Mouse (Mus musculus): ENCODE results near the gene Etv2. TPM values are rescaled to one million over a fixed set of nuclear protein-coding genes. Genes with fewer than 3 reads are reported as not detected.

Gene Etv2
- polyA plus RNA-seq, 1 experiment from 2014 or later, result not detected

DNA sequence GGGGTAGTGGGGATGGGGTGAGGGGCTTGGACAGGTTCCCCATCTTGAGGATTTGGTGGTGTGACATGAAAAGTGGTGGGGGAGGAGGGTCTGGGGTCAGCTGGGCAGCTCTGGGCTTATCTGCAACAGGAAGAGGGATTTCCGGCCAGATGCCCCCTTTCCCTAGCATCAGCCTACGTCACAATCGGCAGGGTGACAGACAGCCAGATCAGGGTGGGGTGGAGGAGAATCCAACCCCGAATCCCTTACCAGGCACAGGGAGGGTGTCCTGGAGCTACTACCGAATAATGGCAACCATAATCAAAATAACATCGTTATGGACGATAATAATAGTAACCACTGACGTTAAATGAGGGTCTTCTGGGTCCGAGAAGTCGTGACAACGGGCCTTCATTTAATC lies 743 bp upstream of the Etv2 start:
- WGBS (ENCODE audit: insufficient replicate concordance), result 19% methylated on average over 11 of the region's 11 CpGs
- no peak for ATAC-seq (ENCODE audit: insufficient read depth)
- H3K36me3 ChIP-seq (replicated peaks), result peaks cover 12% of the 10 kb centered on the region
- peaks cover 72% of the 10 kb centered on the region for H3K27me3 ChIP-seq
- no peaks in the 10 kb centered on the region for H3K9me3 ChIP-seq (replicated peaks)
- peaks cover 13% of the 10 kb centered on the region for H3K4me1 ChIP-seq (replicated peaks)
- no peak overlapping the region for H3K4me3 ChIP-seq (replicated peaks)
- H3K4me2 ChIP-seq, result no peak overlapping the region
- H3K9ac ChIP-seq, result no peak overlapping the region
- no peak overlapping the region for H3K27ac ChIP-seq (replicated peaks)

DNA sequence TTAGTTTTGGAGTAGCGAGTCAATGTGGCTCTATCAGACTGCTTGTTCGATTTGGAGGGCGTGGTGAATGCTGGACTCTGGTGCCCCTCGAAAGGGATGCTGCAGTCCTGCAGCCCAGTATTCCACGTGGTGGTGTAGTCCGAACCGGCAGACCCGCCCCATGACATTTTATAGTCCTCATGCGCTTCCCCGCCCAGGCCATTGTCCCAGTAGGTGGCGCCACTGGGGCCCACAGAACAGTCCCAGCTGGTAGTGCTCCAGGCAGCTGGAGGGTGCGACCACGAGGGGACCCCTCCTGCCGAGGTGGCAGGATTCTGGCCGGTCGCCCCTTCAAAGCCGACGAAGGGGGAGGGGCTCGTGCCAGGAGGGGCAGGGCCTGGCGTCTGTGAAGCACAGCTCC lies 1.0 kb downstream of the Etv2 start:
- 2% methylated on average over 20 of the region's 20 CpGs for WGBS (ENCODE audit: insufficient replicate concordance)
- ATAC-seq (ENCODE audit: insufficient read depth), result 0 out of 2 replicates have a peak, but pooled peaks have one; percentile 34
- no peak overlapping the region; the same call in 1 of the 2 replicates for H3K4me3 ChIP-seq (replicated peaks)

DNA sequence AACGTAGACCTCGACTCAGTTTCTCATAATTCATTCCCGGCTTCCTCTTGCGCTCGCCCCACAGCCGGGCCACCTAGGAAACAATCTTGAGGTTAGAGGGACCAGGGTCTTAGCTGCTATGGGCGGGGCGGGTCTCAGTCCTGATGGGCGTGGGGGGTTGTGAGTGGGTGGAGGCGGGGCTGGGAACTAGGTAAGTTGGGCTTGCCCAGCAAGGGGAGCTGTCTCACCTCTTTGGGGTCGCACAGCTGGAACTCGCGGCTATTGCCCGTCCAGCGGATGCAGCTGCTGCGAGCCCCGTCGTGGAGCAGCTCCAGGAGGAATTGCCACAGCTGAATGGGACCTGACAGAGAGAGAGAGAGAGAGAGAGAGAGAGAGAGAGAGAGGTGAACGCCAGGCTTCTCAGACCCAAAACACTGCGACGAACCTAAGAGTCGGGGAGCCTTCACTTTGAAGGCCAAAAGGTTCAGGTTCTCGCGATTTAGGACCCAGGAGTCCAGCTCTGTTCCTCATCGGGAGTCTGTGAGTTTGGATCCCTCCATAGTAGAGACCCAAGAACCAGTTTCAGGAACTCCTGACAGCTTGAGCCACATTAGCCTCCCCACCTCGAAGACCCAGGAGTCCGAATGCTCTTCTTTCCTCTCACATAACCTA lies 1.8 kb downstream of the Etv2 start:
- Histone ChIP-seq H3K36me3 (replicated peaks) (no peaks in the 10 kb centered on the region), H3K27me3 (peaks cover 95% of the 10 kb centered on the region), H3K4me2 (no peak overlapping the region; the same call in 1 of the 2 replicates), H3K9me3 (replicated peaks) (no peaks in the 10 kb centered on the region), H3K4me3 (replicated peaks) (no peak overlapping the region), H3K9ac (no peak overlapping the region), H3K4me1 (replicated peaks) (peaks cover 13% of the 10 kb centered on the region), H3K27ac (replicated peaks) (no peak overlapping the region)
- no peak for ATAC-seq (ENCODE audit: insufficient read depth)
- WGBS (ENCODE audit: insufficient replicate concordance), result 18% methylated on average over 27 of the region's 27 CpGs

More for the DNA sequence above, 1.0 kb downstream of the Etv2 start:
- peaks cover 13% of the 10 kb centered on the region for H3K4me1 ChIP-seq (replicated peaks)
- no peak overlapping the region for H3K9ac ChIP-seq
- H3K9me3 ChIP-seq (replicated peaks), result no peaks in the 10 kb centered on the region
- H3K4me2 ChIP-seq, result peak overlapping the region; percentile 51
- no peak overlapping the region for H3K27ac ChIP-seq (replicated peaks)
- no peaks in the 10 kb centered on the region for H3K36me3 ChIP-seq (replicated peaks)
- peaks cover 89% of the 10 kb centered on the region for H3K27me3 ChIP-seq

DNA sequence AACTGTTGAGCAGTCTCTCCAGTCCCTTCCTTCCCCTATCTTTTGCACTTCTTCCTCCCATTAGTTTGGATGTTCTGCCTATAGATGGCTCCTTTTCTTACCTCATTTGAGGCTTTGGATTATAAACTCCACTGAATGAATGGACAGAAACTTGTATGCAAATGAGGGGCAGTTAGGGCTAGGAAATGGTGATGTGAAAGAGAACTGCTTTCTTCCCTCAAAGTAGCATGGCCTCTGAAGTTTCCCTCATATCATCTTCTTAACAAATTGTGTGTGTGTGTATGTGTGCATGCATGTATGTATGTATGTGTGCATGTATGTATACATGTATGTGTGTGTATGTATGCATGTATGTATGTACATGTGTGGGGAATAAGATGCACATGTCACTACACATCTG lies 6.6 kb downstream of the Etv2 start:
- Histone ChIP-seq H3K4me2 (no peak overlapping the region), H3K27ac (replicated peaks) (no peak overlapping the region), H3K27me3 (peaks cover 56% of the 10 kb centered on the region), H3K9me3 (replicated peaks) (no peaks in the 10 kb centered on the region), H3K36me3 (replicated peaks) (peaks cover 6% of the 10 kb centered on the region), H3K4me1 (replicated peaks) (peaks cover 22% of the 10 kb centered on the region), H3K4me3 (replicated peaks) (no peak overlapping the region), H3K9ac (no peak overlapping the region)
- no peak for ATAC-seq (ENCODE audit: insufficient read depth)

DNA sequence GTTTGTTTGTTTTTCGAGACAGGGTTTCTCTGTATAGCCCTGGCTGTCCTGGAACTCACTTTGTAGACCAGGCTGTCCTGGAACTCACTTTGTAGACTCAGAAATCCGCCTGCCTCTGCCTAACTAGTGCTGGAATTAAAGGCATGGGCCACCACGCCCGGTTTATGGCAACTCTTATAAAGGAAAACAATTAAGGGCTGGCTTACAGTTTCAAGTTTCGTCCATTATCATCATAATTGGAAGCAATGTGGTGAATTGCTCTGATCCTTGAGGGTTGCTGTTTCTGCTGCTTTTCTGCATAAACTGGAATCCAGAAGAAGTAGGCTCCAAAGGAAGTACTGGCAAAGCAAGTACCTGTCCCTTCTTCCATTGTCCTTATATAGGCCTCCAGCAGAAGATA lies 9.0 kb downstream of the Etv2 start:
- peaks cover 30% of the 10 kb centered on the region for H3K36me3 ChIP-seq (replicated peaks)
- no peak overlapping the region for H3K4me3 ChIP-seq (replicated peaks)
- ATAC-seq (ENCODE audit: insufficient read depth), result no peak
- H3K4me1 ChIP-seq (replicated peaks), result peaks cover 29% of the 10 kb centered on the region
- no peak overlapping the region; the same call in 1 of the 2 replicates for H3K9ac ChIP-seq
- peaks cover 33% of the 10 kb centered on the region for H3K27me3 ChIP-seq
- H3K4me2 ChIP-seq, result peak overlapping the region; percentile 81
- 76% methylated on average over 5 of the region's 5 CpGs for WGBS (ENCODE audit: insufficient replicate concordance)
- H3K27ac ChIP-seq (replicated peaks), result no peak overlapping the region
- no peaks in the 10 kb centered on the region for H3K9me3 ChIP-seq (replicated peaks)

DNA sequence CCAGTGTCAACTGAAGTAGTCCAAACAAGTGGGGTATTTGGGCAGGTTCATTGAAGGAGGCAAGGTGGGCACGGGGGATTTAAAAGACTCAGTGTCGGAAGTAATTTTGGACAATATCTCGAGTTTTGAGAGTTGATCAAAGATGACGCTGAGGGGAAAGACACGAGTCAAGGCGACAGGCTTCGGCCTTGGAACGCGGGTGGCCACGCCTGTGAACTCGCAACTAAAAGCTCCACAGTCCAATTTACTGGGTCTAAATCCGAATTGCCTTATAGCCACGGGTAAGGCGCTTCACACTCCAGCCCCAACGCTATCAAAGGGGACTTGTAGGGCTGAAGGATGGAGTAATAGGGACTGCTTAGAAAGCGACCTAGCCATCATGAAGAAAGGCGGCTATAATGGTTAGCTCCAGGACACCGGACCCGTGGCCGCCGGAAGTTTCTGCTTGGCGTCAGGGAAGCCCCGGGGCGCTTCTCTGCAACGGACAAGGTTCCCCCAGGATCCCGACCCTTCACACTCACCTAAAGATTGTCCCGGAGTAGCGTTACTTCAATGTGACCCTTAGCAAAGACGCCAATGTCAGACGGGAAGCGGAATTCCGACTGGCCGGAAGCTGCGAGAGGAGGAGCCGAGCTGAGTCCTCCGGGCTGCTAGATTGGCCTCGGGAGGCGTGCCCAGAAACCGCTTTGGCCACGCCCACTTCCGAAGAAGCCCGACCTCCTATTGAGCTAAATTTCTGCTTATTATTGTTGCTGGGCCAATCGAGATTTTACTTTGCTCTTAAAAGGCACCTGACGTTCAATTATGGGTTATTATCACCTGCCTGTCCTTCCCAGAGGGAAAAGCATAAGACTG lies 9.9 kb downstream of the Etv2 start, which contains the start of gene Cox6b1:
Cox6b1 (minus strand) TSS at position 622 of the 855 bp plus-strand sequence.
- peak within 1 kb of the TSS; percentile 82 for H3K4me3 ChIP-seq (replicated peaks)
- H3K4me2 ChIP-seq, result peak within 1 kb of the TSS; percentile 81
- peaks cover 37% of the 10 kb centered on the region for H3K36me3 ChIP-seq (replicated peaks)
- H3K9me3 ChIP-seq (replicated peaks), result no peaks in the 10 kb centered on the region
- H3K27me3 ChIP-seq, result peaks cover 24% of the 10 kb centered on the region
- peak within 1 kb of the TSS; percentile 69 for H3K27ac ChIP-seq (replicated peaks)
- under 1% methylated on average over 44 of the region's 44 CpGs for WGBS (ENCODE audit: insufficient replicate concordance)
- peak; percentile 86 for ATAC-seq (ENCODE audit: insufficient read depth)
- peaks cover 29% of the 10 kb centered on the region for H3K4me1 ChIP-seq (replicated peaks)
- peak within 1 kb of the TSS; percentile 83 for H3K9ac ChIP-seq

DNA sequence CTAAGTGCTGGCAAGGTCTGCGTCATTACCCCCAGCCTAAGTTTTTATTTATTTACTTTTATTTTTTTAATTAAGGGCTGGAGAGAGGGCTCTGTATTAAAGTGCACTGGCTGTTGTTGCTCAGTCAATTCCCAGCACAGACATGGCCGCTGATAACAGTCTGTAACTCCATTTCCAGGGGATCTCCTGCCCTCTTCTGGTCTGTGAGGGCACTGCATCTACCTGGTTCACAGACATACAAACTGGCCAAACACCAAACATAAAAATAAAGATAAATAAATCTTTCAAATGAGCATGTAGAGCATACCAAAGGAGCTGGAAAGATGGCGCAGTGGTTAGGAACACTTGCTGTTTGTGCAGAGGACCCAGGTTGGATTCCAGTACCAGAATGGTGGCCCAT lies 16.4 kb downstream of the Etv2 start:
- ATAC-seq (ENCODE audit: insufficient read depth), result no peak
- Histone ChIP-seq H3K4me3 (replicated peaks) (no peak overlapping the region), H3K27ac (replicated peaks) (no peak overlapping the region), H3K9me3 (replicated peaks) (no peaks in the 10 kb centered on the region), H3K36me3 (replicated peaks) (peaks cover 83% of the 10 kb centered on the region), H3K4me1 (replicated peaks) (peaks cover 22% of the 10 kb centered on the region), H3K4me2 (no peak overlapping the region), H3K27me3 (no peaks in the 10 kb centered on the region), H3K9ac (no peak overlapping the region)
- WGBS (ENCODE audit: insufficient replicate concordance), result 76% methylated on average over 3 of the region's 3 CpGs

DNA sequence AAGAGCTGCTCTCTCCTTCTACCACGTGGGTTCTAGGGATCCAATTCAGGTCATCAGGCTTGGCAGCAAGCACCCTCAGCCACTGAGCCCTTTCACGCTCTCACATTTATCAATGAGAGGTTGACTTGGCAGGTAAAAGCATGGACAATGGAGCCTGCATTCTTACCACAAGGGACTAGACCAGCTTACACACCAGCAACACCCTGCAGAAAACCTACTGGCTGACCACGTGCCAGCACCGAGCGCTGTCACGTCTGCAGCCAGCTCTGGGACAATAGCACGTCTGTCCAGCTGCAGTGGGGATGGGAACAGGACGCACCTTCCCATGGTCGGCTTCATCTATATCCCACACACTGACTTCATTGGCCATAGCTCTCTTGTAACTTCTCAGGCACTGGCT lies 17.0 kb downstream of the Etv2 start:
- H3K27ac ChIP-seq (replicated peaks), result no peak overlapping the region
- no peaks in the 10 kb centered on the region for H3K9me3 ChIP-seq (replicated peaks)
- H3K36me3 ChIP-seq (replicated peaks), result peaks cover 77% of the 10 kb centered on the region
- no peak overlapping the region for H3K4me3 ChIP-seq (replicated peaks)
- peaks cover 21% of the 10 kb centered on the region for H3K4me1 ChIP-seq (replicated peaks)
- no peak overlapping the region for H3K4me2 ChIP-seq
- H3K27me3 ChIP-seq, result no peaks in the 10 kb centered on the region
- 89% methylated on average over 9 of the region's 9 CpGs for WGBS (ENCODE audit: insufficient replicate concordance)
- no peak overlapping the region for H3K9ac ChIP-seq
- ATAC-seq (ENCODE audit: insufficient read depth), result no peak

DNA sequence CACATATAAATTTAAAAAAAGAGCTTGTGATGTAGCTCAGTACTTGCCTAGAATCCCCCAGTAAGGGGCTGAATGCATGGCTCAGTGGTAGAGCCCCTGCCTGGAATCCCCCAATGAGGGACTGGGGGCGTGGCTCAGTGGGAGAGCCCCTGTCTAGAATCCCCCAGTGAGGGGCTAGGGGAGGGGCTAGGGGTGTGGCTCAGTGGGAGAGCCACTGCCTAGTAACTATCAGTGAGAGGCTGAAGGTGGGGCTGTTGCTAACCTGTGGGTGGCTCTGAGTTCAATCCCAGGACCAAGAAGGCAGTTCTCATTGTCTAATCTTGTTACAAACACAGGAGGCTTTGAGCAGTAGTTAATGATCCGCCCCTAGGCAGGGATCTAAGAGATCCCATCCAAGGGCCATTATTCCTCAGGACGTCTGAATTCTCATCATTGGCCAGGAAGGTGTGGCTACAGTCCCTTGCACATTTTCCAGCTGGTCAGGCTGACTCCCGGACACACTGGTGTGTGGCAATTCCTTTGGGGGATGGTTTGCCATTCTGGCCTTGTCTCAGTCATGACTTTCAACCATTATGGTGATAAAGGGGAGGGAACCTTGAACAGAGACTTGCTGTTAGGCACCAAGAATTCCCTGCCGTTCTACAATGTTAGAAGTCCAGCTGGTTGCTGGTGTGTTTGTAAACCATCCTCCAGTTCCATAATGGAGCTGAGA lies 20.4 kb downstream of the Etv2 start:
- no peak for ATAC-seq (ENCODE audit: insufficient read depth)

DNA sequence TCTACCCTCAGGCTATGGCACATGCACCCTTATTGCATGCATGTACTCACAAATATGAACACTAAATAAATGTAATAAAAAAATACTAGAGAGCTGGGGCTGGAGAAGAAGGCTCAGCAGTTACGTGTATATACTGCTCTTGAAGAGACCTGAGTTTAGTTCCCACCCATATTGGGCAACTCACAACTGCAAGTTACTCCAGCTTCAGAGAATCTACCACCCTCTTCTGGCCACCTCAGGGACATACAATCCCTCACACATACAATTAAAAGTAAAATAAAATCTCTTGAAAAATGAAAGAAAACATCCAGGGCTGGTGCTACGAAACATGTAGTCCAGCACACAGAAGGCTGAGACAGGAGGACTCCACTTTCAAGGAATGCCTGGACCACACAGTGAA lies 21.2 kb downstream of the Etv2 start:
- Histone ChIP-seq H3K9ac (no peak overlapping the region), H3K4me2 (no peak overlapping the region), H3K4me1 (replicated peaks) (peaks cover 15% of the 10 kb centered on the region), H3K27ac (replicated peaks) (no peak overlapping the region), H3K9me3 (replicated peaks) (no peaks in the 10 kb centered on the region), H3K27me3 (no peaks in the 10 kb centered on the region), H3K36me3 (replicated peaks) (peaks cover 41% of the 10 kb centered on the region), H3K4me3 (replicated peaks) (no peak overlapping the region)
- 42% methylated on average over 2 of the region's 2 CpGs for WGBS (ENCODE audit: insufficient replicate concordance)
- no peak for ATAC-seq (ENCODE audit: insufficient read depth)

More for the DNA sequence above, 20.4 kb downstream of the Etv2 start:
- no peak overlapping the region for H3K4me3 ChIP-seq (replicated peaks)
- peaks cover 15% of the 10 kb centered on the region for H3K4me1 ChIP-seq (replicated peaks)
- no peak overlapping the region for H3K27ac ChIP-seq (replicated peaks)
- no peak overlapping the region for H3K9ac ChIP-seq
- H3K9me3 ChIP-seq (replicated peaks), result no peaks in the 10 kb centered on the region
- peaks cover 47% of the 10 kb centered on the region for H3K36me3 ChIP-seq (replicated peaks)
- 52% methylated on average over 5 of the region's 5 CpGs for WGBS (ENCODE audit: insufficient replicate concordance)
- H3K27me3 ChIP-seq, result no peaks in the 10 kb centered on the region
- no peak overlapping the region for H3K4me2 ChIP-seq
